Mouse (Mus musculus) embryonic facial prominence, embryonic 12.5 days (tissue): ENCODE results near the gene Pdk3. TPM values are rescaled to one million over a fixed set of nuclear protein-coding genes. Genes with fewer than 3 reads are reported as not detected.

Experiments
- ATAC-seq: fragments of 200-750 bp; cut with Nextera tagmentation; 2 replicates; pipeline ENCODE4 v1.8.0; 2017; ENCODE audit not compliant: insufficient number of reproducible peaks, insufficient read depth, low FRiP score, low TSS enrichment
- H3K27ac ChIP-seq: fragments of 300-500 bp; sonication (generic); 2 replicates; pipeline ENCODE4 v1.5.1; 2016; ENCODE audit warnings: mild to moderate bottlenecking
- H3K27me3 ChIP-seq: fragments of 300-500 bp; sonication (generic); 2 replicates; pipeline ENCODE4 v1.6.1; 2016; ENCODE audit warnings: mild to moderate bottlenecking, moderate library complexity
- H3K36me3 ChIP-seq: fragments of 300-500 bp; sonication (generic); 2 replicates; pipeline ENCODE4 v1.6.1; 2016; ENCODE audit warnings: mild to moderate bottlenecking
- H3K4me1 ChIP-seq: fragments of 300-500 bp; sonication (generic); 2 replicates; pipeline ENCODE4 v1.6.1; 2016
- H3K4me2 ChIP-seq: fragments of 300-500 bp; sonication (generic); replicated peaks from 2 replicates; pipeline ENCODE4 v1.6.1; 2016; ENCODE audit warnings: mild to moderate bottlenecking, moderate library complexity
- H3K4me3 ChIP-seq: fragments of 300-500 bp; sonication (generic); 2 replicates; pipeline ENCODE4 v1.5.1; 2016; ENCODE audit warnings: mild to moderate bottlenecking
- H3K9ac ChIP-seq: fragments of 300-500 bp; sonication (generic); 2 replicates; pipeline ENCODE4 v1.6.1; 2016; ENCODE audit warnings: mild to moderate bottlenecking, moderate library complexity
- H3K9me3 ChIP-seq: fragments of 300-500 bp; sonication (generic); 2 replicates; pipeline ENCODE4 v1.6.1; 2016; ENCODE audit warnings: mild to moderate bottlenecking, moderate library complexity
- WGBS: fragments of 180-500 bp; shearing (Covaris S2); methylation state at CpG from one replicate; pipeline ENCODE4 v1.1.7; 2016; 5-methylcytosine and 5-hydroxymethylcytosine counted together
- polyA plus RNA-seq: library from polyadenylated mRNA; unstranded; fragments of >200 nt; fragmentation: Nextera tagmentation; extraction: Ambion mirVana; gene quantifications from 2 replicates; pipeline ENCODE4 v1.2.1, GENCODE M21; 2016

Gene Pdk3
- polyA plus RNA-seq, 1 experiment from 2014 or later, result 64.2 TPM

DNA sequence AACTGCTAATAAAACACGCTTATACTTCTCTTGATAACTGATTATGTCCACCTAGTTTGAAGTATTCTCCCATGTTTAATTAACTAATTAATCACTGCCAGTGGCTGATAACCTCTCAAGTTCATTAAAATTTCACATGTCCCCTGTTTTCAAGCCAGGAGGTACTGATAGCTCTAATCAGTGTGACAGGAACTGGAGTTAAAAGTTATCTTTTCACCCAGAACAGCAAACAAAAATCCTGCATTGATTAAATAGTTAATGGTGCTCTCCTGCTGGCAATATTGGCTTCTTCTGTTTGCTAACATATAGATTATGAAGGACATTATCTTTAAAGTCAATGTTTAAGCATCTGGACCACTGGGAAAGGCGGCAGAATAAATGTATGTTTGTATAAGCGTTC is 71.2 kb downstream of the Pdk3 start:
- H3K36me3 ChIP-seq, result no peaks in the 10 kb centered on the region
- no peak for ATAC-seq
- no peak overlapping the region for H3K4me3 ChIP-seq
- H3K9ac ChIP-seq, result no peak overlapping the region
- no peaks in the 10 kb centered on the region for H3K27me3 ChIP-seq
- no peak overlapping the region for H3K4me2 ChIP-seq
- no peaks in the 10 kb centered on the region for H3K4me1 ChIP-seq
- H3K27ac ChIP-seq, result no peak overlapping the region
- no peaks in the 10 kb centered on the region for H3K9me3 ChIP-seq
- WGBS, result 89% methylated on average over 3 of the region's 3 CpGs

DNA sequence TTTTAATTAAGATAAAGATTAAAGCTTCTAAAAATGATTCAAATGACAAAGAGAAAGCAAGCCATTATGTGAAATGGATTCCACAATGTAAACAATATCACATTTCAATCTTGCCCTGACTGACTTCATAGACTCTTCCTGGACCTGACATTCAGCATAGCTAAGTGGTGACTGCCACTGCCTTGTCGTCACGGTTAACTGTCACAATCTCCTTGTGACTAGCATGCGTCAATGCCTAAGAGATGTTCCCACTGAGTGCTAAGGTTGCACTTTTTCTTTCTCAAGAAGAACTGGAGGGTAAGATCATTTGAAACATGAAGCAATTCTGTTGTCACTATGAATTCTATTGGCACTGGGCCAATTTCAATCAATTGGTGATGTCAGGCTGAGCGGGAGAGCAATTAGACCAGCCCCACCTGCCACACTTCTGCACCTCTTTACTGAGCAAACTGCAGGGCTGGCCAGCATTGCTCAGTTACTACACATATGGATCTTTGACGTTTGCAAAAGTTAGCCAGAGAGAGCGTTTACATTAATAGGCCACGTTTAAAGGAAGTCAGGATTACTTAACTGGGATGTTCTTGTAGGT is 75.0 kb downstream of the Pdk3 start:
- Histone ChIP-seq H3K4me2 (no peak overlapping the region), H3K36me3 (no peaks in the 10 kb centered on the region), H3K27me3 (no peaks in the 10 kb centered on the region), H3K27ac (no peak overlapping the region), H3K9ac (no peak overlapping the region), H3K4me3 (no peak overlapping the region), H3K9me3 (no peaks in the 10 kb centered on the region), H3K4me1 (no peaks in the 10 kb centered on the region)
- no peak for ATAC-seq
- WGBS, result 52% methylated on average over 7 of the region's 7 CpGs

DNA sequence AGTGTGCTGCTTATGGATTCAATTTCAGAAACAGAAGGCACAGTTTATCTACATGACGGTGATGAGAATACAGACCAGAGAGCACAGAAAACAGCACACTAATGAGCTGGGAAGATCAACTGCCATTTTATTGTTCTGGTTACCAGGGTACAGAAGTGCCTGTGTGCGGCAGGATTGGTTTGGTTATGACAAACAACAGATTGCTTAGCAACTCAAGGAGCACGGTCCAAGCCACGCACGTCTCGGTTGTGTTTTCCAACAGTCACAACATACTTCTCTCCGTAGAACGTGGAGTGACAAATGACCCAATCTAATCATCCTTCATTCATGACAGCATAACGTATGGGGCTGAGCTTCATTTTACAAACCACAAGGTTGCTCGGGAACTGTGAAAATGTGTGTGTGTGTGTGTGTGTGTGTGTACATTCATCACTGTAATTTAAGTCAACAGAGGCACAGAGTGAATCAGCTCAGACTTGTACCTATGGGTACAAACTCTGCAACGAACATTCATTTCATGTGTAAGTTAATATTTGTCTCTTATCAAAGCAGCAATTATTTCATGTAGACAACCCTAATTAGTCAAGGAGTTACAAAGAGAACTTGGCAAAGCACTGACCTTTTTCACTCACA is 76.7 kb downstream of the Pdk3 start:
- WGBS, result 81% methylated on average over 11 of the region's 11 CpGs
- Histone ChIP-seq H3K4me2 (no peak overlapping the region), H3K27me3 (no peaks in the 10 kb centered on the region), H3K4me3 (no peak overlapping the region), H3K4me1 (no peaks in the 10 kb centered on the region), H3K27ac (no peak overlapping the region), H3K9me3 (no peaks in the 10 kb centered on the region), H3K9ac (no peak overlapping the region), H3K36me3 (no peaks in the 10 kb centered on the region)
- ATAC-seq, result no peak

DNA sequence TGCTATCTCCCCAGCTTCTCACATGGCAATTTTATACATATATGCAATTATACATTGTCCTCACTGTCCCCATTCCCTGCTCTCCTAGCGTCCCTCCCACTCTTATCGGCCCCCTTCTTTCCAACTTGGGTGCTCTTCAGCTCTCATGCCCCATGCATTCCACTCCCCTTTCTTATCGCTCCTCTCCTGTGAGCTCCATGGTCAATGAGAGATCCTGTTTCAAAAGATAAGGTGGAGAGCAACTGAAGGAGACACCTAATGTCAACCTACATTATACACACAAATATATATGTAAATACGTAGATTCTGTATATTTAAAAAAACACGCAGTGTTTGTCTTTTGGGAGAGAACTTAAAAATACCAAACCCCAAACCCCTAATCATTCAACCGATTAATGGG is 81.4 kb downstream of the Pdk3 start:
- Histone ChIP-seq H3K27ac (no peak overlapping the region), H3K4me1 (no peaks in the 10 kb centered on the region), H3K4me3 (no peak overlapping the region), H3K4me2 (no peak overlapping the region), H3K36me3 (no peaks in the 10 kb centered on the region), H3K9ac (no peak overlapping the region), H3K27me3 (peaks cover 10% of the 10 kb centered on the region; the same call in 1 of the 2 replicates), H3K9me3 (no peaks in the 10 kb centered on the region)
- ATAC-seq, result no peak
- 92% methylated on average over 6 of the region's 6 CpGs for WGBS

DNA sequence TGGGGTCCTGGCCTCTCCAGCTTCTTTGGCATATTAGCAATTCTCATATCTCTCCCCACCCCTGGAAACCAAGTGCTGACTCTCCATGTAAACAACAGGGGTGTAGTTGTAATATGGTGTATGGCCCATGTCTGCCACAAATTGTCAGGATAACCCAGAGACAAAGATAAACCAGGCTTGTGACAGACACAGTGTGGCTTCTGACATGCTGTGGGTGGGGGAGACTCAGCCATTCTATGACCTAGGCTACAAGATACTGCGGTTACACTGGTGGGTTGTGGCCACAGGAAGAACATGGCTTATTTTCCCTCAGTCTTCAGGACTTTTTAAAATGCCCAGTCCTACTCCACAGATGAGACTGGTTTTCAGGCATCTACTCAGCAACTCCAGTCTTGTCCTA is 82.8 kb downstream of the Pdk3 start:
- WGBS, result 93% methylated on average over 1 of the region's 1 CpGs
- H3K4me1 ChIP-seq, result no peaks in the 10 kb centered on the region
- H3K9ac ChIP-seq, result no peak overlapping the region
- no peaks in the 10 kb centered on the region for H3K9me3 ChIP-seq
- H3K4me3 ChIP-seq, result no peak overlapping the region
- H3K36me3 ChIP-seq, result no peaks in the 10 kb centered on the region
- H3K4me2 ChIP-seq, result no peak overlapping the region
- no peak overlapping the region for H3K27ac ChIP-seq
- no peak for ATAC-seq
- H3K27me3 ChIP-seq, result peaks cover 10% of the 10 kb centered on the region; the same call in 1 of the 2 replicates

DNA sequence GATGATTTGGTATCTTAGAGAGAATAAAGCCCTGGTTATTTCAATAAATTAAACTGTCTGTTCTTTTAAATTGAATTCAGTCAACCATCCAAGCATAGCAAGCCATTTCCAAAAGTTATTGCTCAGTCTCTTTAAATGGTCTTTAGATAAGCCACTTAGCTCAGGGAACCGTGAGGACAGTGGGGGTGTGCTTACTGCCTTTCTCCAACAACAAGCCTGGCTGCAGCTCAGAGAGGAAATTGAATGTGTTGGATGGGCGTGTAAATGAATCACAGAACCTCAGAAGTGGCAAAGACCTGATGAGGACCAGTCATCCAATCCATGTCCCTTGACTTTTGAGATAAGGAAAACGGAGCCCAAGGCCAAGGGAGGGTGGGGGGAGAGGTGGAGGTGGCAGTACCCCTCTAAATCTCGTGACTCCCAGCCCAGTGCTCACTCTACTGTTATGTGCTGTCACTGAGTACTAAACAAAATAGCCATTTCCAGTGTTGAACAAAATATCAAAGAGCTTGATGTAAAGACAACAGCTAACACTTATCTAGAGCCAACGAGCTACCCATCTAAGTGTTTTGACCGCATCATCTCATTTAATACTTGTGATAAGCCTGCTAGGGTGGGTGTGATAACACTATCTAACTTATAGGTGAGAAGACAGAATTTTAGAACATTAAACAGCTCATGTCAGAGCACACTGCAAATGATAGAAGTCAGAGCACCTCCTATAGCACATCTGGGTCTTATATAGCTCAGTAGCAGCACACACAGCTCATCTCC is 98.8 kb downstream of the Pdk3 start:
- H3K9me3 ChIP-seq, result no peaks in the 10 kb centered on the region
- no peaks in the 10 kb centered on the region; the same call in 1 of the 2 replicates for H3K27me3 ChIP-seq
- H3K9ac ChIP-seq, result no peak overlapping the region
- WGBS, result 75% methylated on average over 6 of the region's 6 CpGs
- H3K4me1 ChIP-seq, result no peaks in the 10 kb centered on the region
- ATAC-seq, result no peak
- H3K4me2 ChIP-seq, result no peak overlapping the region
- no peaks in the 10 kb centered on the region for H3K36me3 ChIP-seq
- H3K27ac ChIP-seq, result no peak overlapping the region
- H3K4me3 ChIP-seq, result no peak overlapping the region

DNA sequence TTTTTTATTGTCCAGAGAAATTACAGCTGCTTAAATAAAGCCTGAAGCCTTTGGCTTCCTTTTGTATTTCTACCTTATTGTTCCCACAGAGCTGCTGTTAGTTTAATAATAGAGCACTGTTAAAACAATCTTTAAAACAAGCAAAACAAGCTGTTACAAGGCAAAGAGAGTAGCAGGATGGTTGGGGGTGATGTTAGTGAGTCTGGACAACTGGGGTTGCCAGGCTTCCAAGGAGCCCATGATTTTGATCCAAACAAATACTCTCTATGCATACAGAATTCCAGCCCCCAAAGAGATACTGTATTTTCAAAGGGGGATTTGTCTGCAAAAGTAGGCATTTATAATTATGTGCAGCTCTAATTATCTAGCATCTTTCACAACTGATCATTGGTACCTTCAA is 99.6 kb downstream of the Pdk3 start:
- Histone ChIP-seq H3K27ac (no peak overlapping the region), H3K4me1 (no peaks in the 10 kb centered on the region), H3K9ac (no peak overlapping the region), H3K27me3 (no peaks in the 10 kb centered on the region; the same call in 1 of the 2 replicates), H3K36me3 (no peaks in the 10 kb centered on the region), H3K4me3 (no peak overlapping the region), H3K4me2 (no peak overlapping the region), H3K9me3 (no peaks in the 10 kb centered on the region)
- no peak for ATAC-seq

DNA sequence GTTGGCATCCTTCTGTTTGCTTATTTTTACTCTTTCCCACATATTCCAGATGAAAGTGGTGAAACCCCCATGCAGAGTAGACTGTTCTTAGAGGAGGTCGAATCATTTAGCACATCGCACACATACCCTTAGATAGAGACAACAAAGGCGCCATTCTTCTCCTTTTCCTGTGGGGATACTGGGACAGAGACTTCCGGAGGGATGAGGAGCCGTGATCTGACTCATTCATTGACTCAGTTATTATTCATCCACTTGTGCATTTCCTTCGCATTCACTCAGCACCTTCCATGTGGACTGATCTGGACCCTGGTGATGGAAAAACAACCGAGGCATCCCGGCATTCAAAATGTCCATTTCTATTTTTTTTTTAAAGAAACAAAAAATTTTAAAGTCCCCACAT is 101.1 kb downstream of the Pdk3 start:
- no peaks in the 10 kb centered on the region for H3K4me1 ChIP-seq
- H3K9ac ChIP-seq, result no peak overlapping the region
- no peak overlapping the region for H3K4me2 ChIP-seq
- H3K27me3 ChIP-seq, result no peaks in the 10 kb centered on the region; the same call in 1 of the 2 replicates
- WGBS, result 59% methylated on average over 8 of the region's 8 CpGs
- H3K4me3 ChIP-seq, result no peak overlapping the region
- no peak overlapping the region for H3K27ac ChIP-seq
- H3K36me3 ChIP-seq, result no peaks in the 10 kb centered on the region
- ATAC-seq, result no peak
- H3K9me3 ChIP-seq, result no peaks in the 10 kb centered on the region

DNA sequence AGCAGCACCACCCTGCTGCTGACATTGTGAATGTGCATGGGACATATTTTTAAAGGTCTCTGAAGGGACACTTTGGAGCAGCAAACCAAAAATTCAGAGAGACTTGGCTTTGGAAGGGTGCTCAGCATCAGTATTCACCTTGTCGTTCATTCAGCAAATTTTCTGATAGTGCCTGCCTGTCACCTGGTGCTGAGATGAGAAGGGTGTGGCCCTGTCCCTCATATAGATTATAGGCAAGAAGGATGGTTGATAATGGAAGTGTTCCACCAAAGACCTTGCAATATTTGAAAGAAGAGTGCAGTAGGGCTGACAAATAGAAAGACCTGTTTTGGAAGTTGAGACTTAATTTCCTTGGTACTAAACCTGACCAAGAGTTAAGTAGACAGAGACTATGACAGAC is 102.5 kb downstream of the Pdk3 start:
- Histone ChIP-seq H3K4me3 (no peak overlapping the region), H3K9me3 (no peaks in the 10 kb centered on the region), H3K27ac (no peak overlapping the region), H3K4me1 (no peaks in the 10 kb centered on the region), H3K9ac (no peak overlapping the region), H3K4me2 (no peak overlapping the region), H3K36me3 (no peaks in the 10 kb centered on the region), H3K27me3 (no peaks in the 10 kb centered on the region; the same call in 1 of the 2 replicates)
- ATAC-seq, result no peak
- WGBS, result 93% methylated on average over 1 of the region's 1 CpGs

Other genes with a start within 250 kb of the Pdk3 start
- gene Pola1, start 200.0 kb downstream of the Pdk3 start, polyA plus RNA-seq, result 21.8 and 22.9 TPM in 2 replicates
- 7.3 and 8.5 TPM in 2 replicates for gene Pcyt1b, start 177.3 kb downstream of the Pdk3 start, polyA plus RNA-seq
- 0.10 TPM in 1 of 2 replicates, not detected in the other for gene AU015836, start 136.5 kb upstream of the Pdk3 start, polyA plus RNA-seq